Mouse (Mus musculus): ENCODE data around the gene Tardbp. TPM values are rescaled to one million over a fixed set of nuclear protein-coding genes. Genes with fewer than 3 reads are reported as not detected.

The Tardbp gene
- polyA plus RNA-seq, 1 experiment: 198 TPM

DNA sequence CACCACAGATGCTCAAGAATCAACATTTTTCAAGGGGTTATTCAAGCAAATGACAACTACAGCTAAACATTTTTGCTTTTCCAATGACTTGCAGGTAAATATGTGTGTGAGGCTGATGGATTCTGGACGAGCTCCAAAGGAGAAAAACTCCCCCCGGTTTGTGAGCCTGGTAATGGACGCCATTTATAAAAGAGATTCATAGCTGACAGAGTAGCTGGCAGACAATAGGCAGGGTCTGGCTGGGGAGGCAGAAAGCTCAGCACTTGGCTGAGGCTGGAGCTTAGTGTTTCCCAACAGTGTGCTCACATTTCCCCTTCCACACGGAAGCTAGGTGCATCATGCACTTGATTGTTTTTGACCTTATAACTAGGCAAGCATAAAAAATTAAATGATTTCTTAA, 14.3 kb downstream of the Tardbp start:
- no peak for TF ChIP-seq FOSL1 (IDR thresholded peaks at IDR 0.05; ENCODE audit: insufficient read depth, low read length, poor library complexity, severe bottlenecking)
- Histone ChIP-seq H3K79me2 (ENCODE audit: control insufficient read depth, insufficient read depth) (peaks cover 45% of the 10 kb centered on the region), H3K36me3 (ENCODE audit: control insufficient read depth, insufficient read depth) (peaks cover 79% of the 10 kb centered on the region), H3K27me3 (ENCODE audit: control insufficient read depth, insufficient read depth, insufficient read length) (no peaks in the 10 kb centered on the region), H3K79me3 (ENCODE audit: low read depth) (peaks cover 14% of the 10 kb centered on the region), H3ac (ENCODE audit: control insufficient read depth, insufficient read length, low read depth) (no peak overlapping the region), H3K4me3 (ENCODE audit: insufficient read depth, poor library complexity, severe bottlenecking) (no peak overlapping the region)

DNA sequence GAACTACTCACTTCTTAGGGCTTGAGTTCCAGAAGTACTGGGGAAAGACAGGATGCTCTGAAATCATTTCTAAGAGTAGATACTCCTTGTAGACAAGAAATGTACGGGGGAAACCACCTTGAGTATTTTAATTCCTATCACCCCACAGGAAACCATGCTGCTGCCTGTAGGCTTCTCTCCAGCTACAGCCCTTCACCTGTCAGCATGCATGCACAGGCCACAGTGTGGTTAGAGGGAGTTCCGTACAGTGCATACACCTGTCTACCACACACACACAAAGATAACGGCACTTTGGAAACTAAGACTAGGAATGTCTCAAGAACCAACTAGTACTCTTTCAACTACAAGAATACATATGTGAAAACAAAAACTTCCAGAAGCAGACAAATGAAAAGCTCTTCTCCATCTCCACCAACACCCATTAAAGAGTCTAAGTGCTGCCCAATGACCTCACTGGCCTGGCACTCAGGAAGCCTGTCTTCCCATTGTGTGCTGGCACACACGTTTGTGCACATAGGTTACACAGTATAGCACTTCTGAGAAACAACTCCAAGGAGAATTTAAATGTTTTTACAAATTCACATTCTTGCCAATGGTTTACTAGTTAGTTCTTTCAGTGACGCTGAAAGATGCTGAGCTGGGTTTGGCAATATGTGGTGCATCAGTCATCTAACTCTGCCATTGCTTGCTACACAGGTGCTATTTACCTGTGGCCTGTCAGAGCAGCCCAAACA, 16.0 kb downstream of the Tardbp start:
- Histone ChIP-seq H3K27me3 (ENCODE audit: control insufficient read depth, insufficient read depth, insufficient read length) (no peaks in the 10 kb centered on the region), H3K4me3 (ENCODE audit: insufficient read depth, poor library complexity, severe bottlenecking) (no peak overlapping the region), H3ac (ENCODE audit: control insufficient read depth, insufficient read length, low read depth) (no peak overlapping the region), H3K79me2 (ENCODE audit: control insufficient read depth, insufficient read depth) (peaks cover 27% of the 10 kb centered on the region), H3K36me3 (ENCODE audit: control insufficient read depth, insufficient read depth) (peaks cover 61% of the 10 kb centered on the region), H3K79me3 (ENCODE audit: low read depth) (peaks cover 8% of the 10 kb centered on the region)
- TF ChIP-seq FOSL1 (IDR thresholded peaks at IDR 0.05; ENCODE audit: insufficient read depth, low read length, poor library complexity, severe bottlenecking) (no peak), USF1 (IDR thresholded peaks at IDR 0.05; ENCODE audit: low read depth) (no peak), CEBPB (IDR thresholded peaks at IDR 0.05; ENCODE audit: low read depth) (no peak), CTCF (IDR thresholded peaks at IDR 0.05; ENCODE audit: control insufficient read depth, insufficient read depth, insufficient read length) (no peak), MYOG (IDR thresholded peaks at IDR 0.05; ENCODE audit: control insufficient read depth, extremely low read depth, insufficient read length) (no peak), MAX (IDR thresholded peaks at IDR 0.05) (no peak), MYOD1 (IDR thresholded peaks at IDR 0.05; ENCODE audit: control insufficient read depth, insufficient read length, low read depth) (no peak)

DNA sequence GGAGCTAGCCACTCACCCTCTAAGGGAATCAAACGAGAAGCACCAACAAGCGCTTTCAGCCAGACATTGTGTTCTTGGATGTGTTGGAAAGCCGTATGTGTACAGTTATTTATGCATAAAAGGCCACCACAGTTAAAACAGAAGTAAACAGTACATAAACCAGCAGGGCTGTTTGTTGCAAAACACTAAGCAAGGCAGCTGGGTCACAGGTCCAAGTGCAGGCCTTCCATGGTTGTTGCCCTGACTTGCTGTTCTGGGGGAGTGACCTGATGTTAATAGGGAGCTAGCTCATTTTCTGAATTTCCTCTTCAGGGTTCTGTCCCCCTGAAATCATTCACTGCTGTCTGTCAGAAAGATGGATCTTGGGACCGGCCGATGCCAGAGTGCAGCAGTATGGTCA, 17.0 kb downstream of the Tardbp start:
- Histone ChIP-seq H3K79me2 (ENCODE audit: control insufficient read depth, insufficient read depth) (peaks cover 17% of the 10 kb centered on the region), H3K4me3 (ENCODE audit: insufficient read depth, poor library complexity, severe bottlenecking) (no peak overlapping the region), H3K27me3 (ENCODE audit: control insufficient read depth, insufficient read depth, insufficient read length) (no peaks in the 10 kb centered on the region), H3K36me3 (ENCODE audit: control insufficient read depth, insufficient read depth) (peaks cover 51% of the 10 kb centered on the region), H3ac (ENCODE audit: control insufficient read depth, insufficient read length, low read depth) (no peak overlapping the region), H3K79me3 (ENCODE audit: low read depth) (peaks cover 5% of the 10 kb centered on the region)
- TF ChIP-seq MYOG (IDR thresholded peaks at IDR 0.05; ENCODE audit: control insufficient read depth, extremely low read depth, insufficient read length) (no peak), FOSL1 (IDR thresholded peaks at IDR 0.05; ENCODE audit: insufficient read depth, low read length, poor library complexity, severe bottlenecking) (no peak), MAX (IDR thresholded peaks at IDR 0.05) (no peak), MYOD1 (IDR thresholded peaks at IDR 0.05; ENCODE audit: control insufficient read depth, insufficient read length, low read depth) (no peak), USF1 (IDR thresholded peaks at IDR 0.05; ENCODE audit: low read depth) (no peak), CEBPB (IDR thresholded peaks at IDR 0.05; ENCODE audit: low read depth) (no peak), CTCF (IDR thresholded peaks at IDR 0.05; ENCODE audit: control insufficient read depth, insufficient read depth, insufficient read length) (no peak)

DNA sequence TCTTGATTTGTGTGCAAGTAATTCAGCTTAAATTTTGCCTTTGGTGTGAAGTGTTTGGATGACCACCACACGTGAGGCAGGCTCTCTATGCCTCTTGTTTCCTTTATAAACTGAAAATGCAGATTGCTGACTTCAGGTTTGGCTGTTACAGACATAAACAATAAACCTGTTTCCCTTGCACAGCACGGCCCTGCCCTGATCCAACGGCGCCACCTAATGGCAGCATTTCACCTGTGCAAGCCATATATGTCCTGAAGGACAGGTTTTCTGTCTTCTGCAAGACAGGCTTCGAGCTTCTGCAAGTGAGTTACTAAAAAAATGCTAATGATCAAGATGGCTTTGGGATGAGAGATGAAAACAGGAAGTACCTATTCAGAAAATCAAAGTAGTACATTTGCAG, 19.1 kb downstream of the Tardbp start:
- no peak for TF ChIP-seq CEBPB (IDR thresholded peaks at IDR 0.05; ENCODE audit: low read depth)
- TF ChIP-seq MYOD1 (IDR thresholded peaks at IDR 0.05; ENCODE audit: control insufficient read depth, insufficient read length, low read depth): no peak
- no peak for TF ChIP-seq USF1 (IDR thresholded peaks at IDR 0.05; ENCODE audit: low read depth)
- TF ChIP-seq CTCF (IDR thresholded peaks at IDR 0.05; ENCODE audit: control insufficient read depth, insufficient read depth, insufficient read length): peak; percentile 54
- no peak for TF ChIP-seq MAX (IDR thresholded peaks at IDR 0.05)
- no peak for TF ChIP-seq FOSL1 (IDR thresholded peaks at IDR 0.05; ENCODE audit: insufficient read depth, low read length, poor library complexity, severe bottlenecking)
- no peak for TF ChIP-seq MYOG (IDR thresholded peaks at IDR 0.05; ENCODE audit: control insufficient read depth, extremely low read depth, insufficient read length)
- Histone ChIP-seq H3K79me3 (ENCODE audit: low read depth) (no peaks in the 10 kb centered on the region), H3K36me3 (ENCODE audit: control insufficient read depth, insufficient read depth) (peaks cover 31% of the 10 kb centered on the region), H3K27me3 (ENCODE audit: control insufficient read depth, insufficient read depth, insufficient read length) (no peaks in the 10 kb centered on the region), H3ac (ENCODE audit: control insufficient read depth, insufficient read length, low read depth) (no peak overlapping the region), H3K4me3 (ENCODE audit: insufficient read depth, poor library complexity, severe bottlenecking) (no peak overlapping the region), H3K79me2 (ENCODE audit: control insufficient read depth, insufficient read depth) (no peaks in the 10 kb centered on the region)

DNA sequence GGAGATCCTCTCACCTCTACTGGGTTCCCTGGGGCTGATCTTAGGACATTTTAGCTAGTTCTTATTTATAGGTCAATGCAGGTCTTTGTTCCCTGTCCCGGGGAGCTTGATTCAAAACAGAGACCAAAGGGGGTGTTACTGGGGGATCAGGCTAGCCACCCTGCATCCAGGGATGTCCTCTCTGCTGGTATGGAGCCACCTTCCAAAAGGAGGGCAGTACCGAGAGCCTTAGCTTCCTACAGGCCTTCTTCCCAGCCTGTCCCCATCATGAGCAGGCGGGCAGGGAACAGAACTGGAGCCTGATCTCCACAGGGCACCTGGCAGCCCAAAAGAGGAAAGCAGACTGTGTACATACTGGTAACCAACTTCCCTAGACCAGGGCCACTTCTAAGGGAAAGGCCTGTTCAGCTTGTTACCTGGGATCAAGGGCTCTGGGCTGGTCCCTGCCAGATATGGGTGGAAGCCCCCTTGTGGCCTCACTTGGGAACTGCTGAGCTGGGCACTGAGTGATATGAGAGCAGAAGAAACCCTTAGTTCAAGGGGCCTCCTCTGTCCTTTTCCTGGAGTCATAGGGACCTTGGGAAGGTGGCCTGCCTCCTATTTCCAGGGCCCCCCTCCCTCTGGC, 22.2 kb downstream of the Tardbp start:
- Histone ChIP-seq H3K36me3 (ENCODE audit: control insufficient read depth, insufficient read depth) (peaks cover 2% of the 10 kb centered on the region), H3K4me3 (ENCODE audit: insufficient read depth, poor library complexity, severe bottlenecking) (no peak overlapping the region), H3ac (ENCODE audit: control insufficient read depth, insufficient read length, low read depth) (no peak overlapping the region), H3K79me2 (ENCODE audit: control insufficient read depth, insufficient read depth) (no peaks in the 10 kb centered on the region), H3K27me3 (ENCODE audit: control insufficient read depth, insufficient read depth, insufficient read length) (no peaks in the 10 kb centered on the region), H3K79me3 (ENCODE audit: low read depth) (no peaks in the 10 kb centered on the region)
- no peak for TF ChIP-seq CEBPB (IDR thresholded peaks at IDR 0.05; ENCODE audit: low read depth)
- TF ChIP-seq MYOG (IDR thresholded peaks at IDR 0.05; ENCODE audit: control insufficient read depth, extremely low read depth, insufficient read length): no peak
- no peak for TF ChIP-seq CTCF (IDR thresholded peaks at IDR 0.05; ENCODE audit: control insufficient read depth, insufficient read depth, insufficient read length)

DNA sequence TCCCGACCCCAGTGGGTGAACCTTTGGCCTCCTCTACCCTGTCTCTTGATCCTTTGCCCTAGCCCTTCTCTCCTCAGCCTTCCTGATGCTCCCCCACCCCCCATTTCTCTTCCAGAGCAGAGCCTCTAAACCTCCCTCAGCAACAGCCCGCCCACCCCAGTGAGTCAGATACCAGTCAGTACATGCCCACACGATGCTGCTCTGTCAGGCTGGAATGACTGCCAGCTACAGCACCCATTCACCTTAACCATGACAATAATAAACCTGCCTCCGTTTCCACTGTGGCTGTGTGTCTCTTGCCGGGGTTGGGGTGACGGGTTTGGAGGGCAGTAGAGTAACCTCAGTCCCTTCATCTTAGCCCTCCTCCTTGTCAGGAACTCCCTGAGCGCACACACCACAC, 22.7 kb downstream of the Tardbp start:
- TF ChIP-seq MYOG (IDR thresholded peaks at IDR 0.05; ENCODE audit: control insufficient read depth, extremely low read depth, insufficient read length) (no peak), MAX (IDR thresholded peaks at IDR 0.05) (no peak), FOSL1 (IDR thresholded peaks at IDR 0.05; ENCODE audit: insufficient read depth, low read length, poor library complexity, severe bottlenecking) (no peak), MYOD1 (IDR thresholded peaks at IDR 0.05; ENCODE audit: control insufficient read depth, insufficient read length, low read depth) (no peak), USF1 (IDR thresholded peaks at IDR 0.05; ENCODE audit: low read depth) (no peak), CTCF (IDR thresholded peaks at IDR 0.05; ENCODE audit: control insufficient read depth, insufficient read depth, insufficient read length) (no peak), CEBPB (IDR thresholded peaks at IDR 0.05; ENCODE audit: low read depth) (no peak)
- H3K79me2 ChIP-seq (ENCODE audit: control insufficient read depth, insufficient read depth): no peaks in the 10 kb centered on the region
- H3K36me3 ChIP-seq (ENCODE audit: control insufficient read depth, insufficient read depth): peaks cover 3% of the 10 kb centered on the region
- no peak overlapping the region for H3K4me3 ChIP-seq (ENCODE audit: insufficient read depth, poor library complexity, severe bottlenecking)
- H3K79me3 ChIP-seq (ENCODE audit: low read depth): no peaks in the 10 kb centered on the region
- no peak overlapping the region for H3ac ChIP-seq (ENCODE audit: control insufficient read depth, insufficient read length, low read depth)
- no peaks in the 10 kb centered on the region for H3K27me3 ChIP-seq (ENCODE audit: control insufficient read depth, insufficient read depth, insufficient read length)

Data from C2C12 (cell line).